13 mouse cellular contexts compared by ENCODE assay signal in the genomic region with DNA sequence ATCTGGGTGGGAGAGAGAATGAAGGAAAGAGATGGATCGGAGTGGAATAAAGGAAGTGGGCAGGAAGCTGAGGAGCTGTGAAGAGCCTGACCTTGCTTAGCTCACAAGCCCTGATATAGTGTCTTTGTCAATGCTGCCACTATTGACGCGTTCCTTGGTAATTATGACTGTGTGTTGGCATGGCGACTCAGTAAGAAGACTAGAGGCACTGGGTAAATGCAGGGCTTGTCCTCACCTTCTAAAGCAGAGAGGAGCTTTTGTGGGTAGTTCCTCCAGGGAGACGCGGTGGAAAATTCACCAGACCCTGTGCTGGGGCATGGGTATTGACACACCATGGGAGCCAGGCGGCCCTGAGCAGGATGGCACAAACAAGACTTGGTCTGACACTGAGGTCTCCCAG. TPM values are rescaled to one million over a fixed set of nuclear protein-coding genes. Genes with fewer than 3 reads are reported as not detected.
DNase-seq lines count a peak whose midpoint lies in the region; ATAC-seq and TF ChIP-seq lines count a peak whose summit lies in the region.
"Had no signal": no experiment of that assay in that cellular context is flagged by ENCODE, and none has a peak within 500 bp of the region (broad histone marks: within the 10 kb centered on the region; RNA-seq: fewer than 3 reads in every experiment).

No protein-coding gene starts in this region.

- TF ChIP-seq CTCF in cortical plate, adult 2 months (IDR thresholded peaks at IDR 0.05; ENCODE audit: extremely low read depth, insufficient read depth, low read length) = no peak

- whole genome bisulfite sequencing in forebrain, embryonic 11.5 days = 31% methylated on average over 7 of the region's 7 CpGs
- WGBS in hindbrain, embryonic 14.5 days = 16% methylated on average over 7 of the region's 7 CpGs
- WGBS in midbrain, embryonic 16.5 days = 44% methylated on average over 7 of the region's 7 CpGs

- DNase-seq in forebrain, embryonic 11.5 days (ENCODE audit: low spot score) = peak; percentile 64
- no peak for DNase-seq in hindbrain, embryonic 14.5 days (ENCODE audit: low spot score)
- DNase-seq in left cerebral cortex, postnatal 4 days = no peak
- no peak for DNase-seq in thymus, postnatal 0 days (ENCODE audit: low spot score)
- DNase-seq: cerebellum, postnatal 36 days; gastrocnemius, postnatal 10 days; lung, embryonic 14.5 days had no signal

- H3K4me1 ChIP-seq in cortical plate, adult 2 months (ENCODE audit: control insufficient read depth, insufficient read depth, low read length) = peaks cover 37% of the 10 kb centered on the region
- peaks cover 80% of the 10 kb centered on the region for H3K4me1 ChIP-seq in forebrain, embryonic 11.5 days (replicated peaks; ENCODE audit: control insufficient read depth, insufficient read depth, low read length)
- peaks cover 82% of the 10 kb centered on the region for H3K4me1 ChIP-seq in hindbrain, embryonic 14.5 days (replicated peaks; ENCODE audit: control insufficient read depth, insufficient read depth, low read length)
- H3K4me1 ChIP-seq in midbrain, embryonic 16.5 days (ENCODE audit: control insufficient read depth, insufficient read depth, low read length) = peaks cover 40% of the 10 kb centered on the region

- ATAC-seq in forebrain, embryonic 11.5 days (replicated peaks; ENCODE audit: low FRiP score) = 0 out of 2 replicates have a peak, but pooled peaks have one; percentile 9
- ATAC-seq in hindbrain, embryonic 14.5 days (ENCODE audit: low FRiP score) = peak; percentile 12; the same call in 1 of the 2 replicates
- peak; percentile 37 for ATAC-seq in midbrain, embryonic 16.5 days
- ATAC-seq in cerebellum, adult (ENCODE audit: insufficient number of reproducible peaks, low FRiP score, low TSS enrichment) = no peak
- ATAC-seq: Patski had no signal

- no peak for TF ChIP-seq POLR2A in cortical plate, adult 2 months (IDR thresholded peaks at IDR 0.05; ENCODE audit: extremely low read depth, insufficient read depth, low read length)

- no peak overlapping the region for H3K4me3 ChIP-seq in cortical plate, adult 2 months (ENCODE audit: insufficient read depth, low read length)
- no peak overlapping the region for H3K4me3 ChIP-seq in forebrain, embryonic 11.5 days (ENCODE audit: low read depth, low read length)
- H3K4me3 ChIP-seq in hindbrain, embryonic 14.5 days (replicated peaks; ENCODE audit: low read length) = no peak overlapping the region
- no peak overlapping the region for H3K4me3 ChIP-seq in midbrain, embryonic 16.5 days (ENCODE audit: low read depth, low read length)
- H3K4me3 ChIP-seq: heart, embryonic 12.5 days; limb, embryonic 15.5 days had no signal

- H3K9ac ChIP-seq in forebrain, embryonic 11.5 days (ENCODE audit: low read length) = peak overlapping the region; percentile 85; the same call in 1 of the 2 replicates
- H3K9ac ChIP-seq in hindbrain, embryonic 14.5 days = peak overlapping the region; percentile 80; the same call in 1 of the 2 replicates
- H3K9ac ChIP-seq in midbrain, embryonic 16.5 days (ENCODE audit: low read depth, low read length) = no peak overlapping the region
- H3K9ac ChIP-seq: heart, embryonic 12.5 days; limb, embryonic 15.5 days; lung, embryonic 14.5 days had no signal

- peak overlapping the region; percentile 29; the same call in 1 of the 2 replicates for H3K4me2 ChIP-seq in forebrain, embryonic 11.5 days (ENCODE audit: low read depth, low read length, severe bottlenecking)
- peak overlapping the region; percentile 68 for H3K4me2 ChIP-seq in hindbrain, embryonic 14.5 days (replicated peaks)
- H3K4me2 ChIP-seq in midbrain, embryonic 16.5 days (ENCODE audit: low read length) = no peak overlapping the region
- H3K4me2 ChIP-seq: heart, embryonic 12.5 days; limb, embryonic 15.5 days; lung, embryonic 14.5 days had no signal

- intact Hi-C loops in left cerebral cortex, postnatal 4 days (cut with DNase I) = no loop called here

- H3K36me3 ChIP-seq in forebrain, embryonic 11.5 days (ENCODE audit: control insufficient read depth, insufficient read depth, low read length) = no peaks in the 10 kb centered on the region; the same call in 1 of the 2 replicates
- peaks cover 21% of the 10 kb centered on the region; the same call in 1 of the 2 replicates for H3K36me3 ChIP-seq in hindbrain, embryonic 14.5 days (replicated peaks; ENCODE audit: control insufficient read depth, insufficient read depth)
- no peaks in the 10 kb centered on the region for H3K36me3 ChIP-seq in midbrain, embryonic 16.5 days (ENCODE audit: control insufficient read depth, insufficient read depth, low read length)
- H3K36me3 ChIP-seq: heart, embryonic 12.5 days; limb, embryonic 15.5 days had no signal

- H3K27ac ChIP-seq in cortical plate, adult 2 months (ENCODE audit: insufficient read depth, low read length) = peak overlapping the region; percentile 82
- H3K27ac ChIP-seq in forebrain, embryonic 11.5 days (ENCODE audit: low read depth, low read length) = peak overlapping the region; percentile 99
- peak overlapping the region; percentile 99 for H3K27ac ChIP-seq in hindbrain, embryonic 14.5 days
- H3K27ac ChIP-seq in midbrain, embryonic 16.5 days (ENCODE audit: low read length) = peak overlapping the region; percentile 83
- H3K27ac ChIP-seq: limb, embryonic 15.5 days had no signal

- H3K9me3 ChIP-seq in forebrain, embryonic 11.5 days (ENCODE audit: control insufficient read depth, low read length) = no peaks in the 10 kb centered on the region
- no peaks in the 10 kb centered on the region for H3K9me3 ChIP-seq in hindbrain, embryonic 14.5 days (ENCODE audit: control insufficient read depth, low read length)
- no peaks in the 10 kb centered on the region for H3K9me3 ChIP-seq in midbrain, embryonic 16.5 days (replicated peaks; ENCODE audit: control insufficient read depth, low read length, poor library complexity, severe bottlenecking)
- H3K9me3 ChIP-seq: heart, embryonic 12.5 days; limb, embryonic 15.5 days had no signal

- H3K27me3 ChIP-seq in forebrain, embryonic 11.5 days (ENCODE audit: control insufficient read depth, insufficient read depth, low read length) = peaks cover 4% of the 10 kb centered on the region; the same call in 1 of the 2 replicates
- peaks cover 6% of the 10 kb centered on the region; the same call in 1 of the 2 replicates for H3K27me3 ChIP-seq in hindbrain, embryonic 14.5 days (ENCODE audit: control insufficient read depth, insufficient read depth, low read length)
- 0 out of 2 replicates have a peak, but pooled peaks cover 2% of the 10 kb centered on the region for H3K27me3 ChIP-seq in midbrain, embryonic 16.5 days (ENCODE audit: control insufficient read depth, insufficient read depth, low read depth, low read length)

RNA-seq across cellular contexts. Expression of gene Polg, which starts 52.8 kb away (rescaled TPM):
- 80.9 and 87.1 TPM in 2 replicates for polyA plus RNA-seq in cortical plate, adult 2 months (2012; rRNA removed)
- polyA plus RNA-seq in forebrain, embryonic 11.5 days (2014; fragmentation: Nextera tagmentation; extraction: Ambion mirVana) = 48.2 and 48.5 TPM in 2 replicates
- 26.3 and 28.9 TPM in 2 replicates for polyA plus RNA-seq in hindbrain, embryonic 14.5 days (2014; fragmentation: Nextera tagmentation; extraction: Ambion mirVana)
- 19.7 and 22.0 TPM in 2 replicates for polyA plus RNA-seq in midbrain, embryonic 16.5 days (2015; fragmentation: Nextera tagmentation; extraction: Ambion mirVana)
- total RNA-seq in left cerebral cortex, postnatal 4 days (2021) = 10 to 100 TPM; 75.8 to 80.6 TPM
- 38.5 and 40.4 TPM in 2 replicates for polyA plus RNA-seq in thymus, postnatal 0 days (2015; fragmentation: Nextera tagmentation; extraction: Ambion mirVana)
